Mouse (Mus musculus): ENCODE results near the gene Shisal1.

DNA sequence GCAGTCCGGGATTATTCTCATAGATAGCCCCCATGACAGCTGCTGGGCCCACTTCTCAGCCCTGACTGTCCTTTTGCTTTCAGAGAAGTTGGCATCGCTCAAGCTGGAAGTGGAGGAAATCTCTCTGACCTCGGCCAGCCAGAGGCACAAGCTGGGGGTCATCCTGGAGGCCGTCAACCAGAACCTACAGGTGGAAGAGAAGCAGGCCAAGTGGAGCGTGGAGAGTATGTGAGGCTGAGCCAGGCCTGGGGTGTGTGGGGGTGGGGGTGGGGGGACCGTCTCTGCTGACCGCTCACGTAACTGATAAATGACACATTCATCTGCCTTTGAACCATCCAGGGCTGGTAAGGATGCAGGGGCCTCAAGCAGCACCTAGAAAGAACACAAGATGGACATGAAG is 117.0 kb downstream of the Shisal1 start:
- TF ChIP-seq E2F4 (IDR thresholded peaks at IDR 0.05; ENCODE audit: insufficient read depth) (no peak), POLR2A (IDR thresholded peaks at IDR 0.05; ENCODE audit: insufficient read length, low read depth) (no peak)

All from myocyte (in vitro differentiated cells).